Mouse (Mus musculus): ENCODE results near the gene Psmd2. TPM values are rescaled to one million over a fixed set of nuclear protein-coding genes. Genes with fewer than 3 reads are reported as not detected.
A peak's percentile ranks its signal among the peaks of the same experiment; 100 is the strongest.
"Not testable (repeated sequence)": the region's sequence is repeated elsewhere in the genome, so short reads cannot be mapped to it uniquely, and the experiment has no call there.

Gene Psmd2
- total RNA-seq, 2 experiments from 2014 or later = 179 to 195 TPM

DNA sequence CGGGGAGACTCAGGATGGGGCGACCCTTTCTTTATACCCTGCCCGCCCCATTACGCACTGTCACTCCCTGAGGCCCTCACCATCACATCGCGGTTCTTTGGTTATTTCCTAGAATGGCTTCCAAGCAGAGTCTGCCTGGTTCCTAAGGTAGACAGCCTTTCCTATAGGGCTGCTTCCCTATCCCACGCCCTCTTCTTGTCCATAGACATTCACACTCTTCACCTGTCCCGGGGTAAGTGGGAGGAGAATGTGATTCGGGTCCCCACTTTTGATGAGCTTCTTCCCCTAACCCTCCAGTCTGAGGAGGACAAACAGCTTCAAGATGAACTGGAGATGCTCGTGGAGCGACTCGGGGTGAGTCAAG, 477 bp downstream of the Psmd2 start:
- no peak for DNase-seq (ENCODE audit: low spot score in 2 of 2)

DNA sequence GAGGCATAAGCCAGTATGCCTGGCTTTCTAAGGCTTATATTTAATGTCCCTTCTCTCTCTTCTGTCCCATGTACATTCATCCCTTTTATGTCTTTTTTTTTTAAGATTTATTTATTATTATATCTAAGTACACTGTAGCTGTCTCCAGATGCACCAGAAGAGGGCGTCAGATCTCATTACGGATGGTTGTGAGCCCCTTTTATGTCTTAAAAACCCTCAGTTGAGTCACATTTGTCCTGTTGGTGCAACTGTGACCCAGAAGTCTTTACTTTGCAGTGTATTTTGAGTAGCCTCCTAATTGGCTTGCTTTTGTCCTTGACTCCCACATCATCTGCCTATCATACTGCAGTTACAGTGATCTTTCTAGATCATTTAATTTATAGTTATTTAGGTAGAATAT, 1.9 kb downstream of the Psmd2 start:
- DNase-seq (ENCODE audit: low spot score in 2 of 2) = no peak

DNA sequence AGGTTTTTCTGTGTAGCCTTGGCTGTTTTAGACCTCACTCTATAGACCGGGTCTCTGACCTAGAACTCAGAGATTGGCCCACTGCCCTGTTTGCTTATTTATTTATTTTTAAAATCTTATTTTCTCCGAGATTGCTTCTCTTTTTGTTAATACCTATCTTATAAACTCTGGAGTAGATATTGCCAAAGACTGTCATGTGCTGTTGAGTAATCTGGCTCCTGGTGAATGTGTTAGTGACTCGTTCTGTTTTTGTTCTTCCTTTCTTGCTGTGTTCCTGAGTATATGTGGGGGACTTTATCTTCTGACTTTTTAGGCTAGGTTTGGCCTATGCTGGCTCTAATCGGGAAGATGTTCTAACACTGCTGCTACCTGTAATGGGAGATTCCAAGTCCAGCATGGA, 6.2 kb downstream of the Psmd2 start:
- DNase-seq (ENCODE audit: low spot score in 2 of 2) = no peak

DNA sequence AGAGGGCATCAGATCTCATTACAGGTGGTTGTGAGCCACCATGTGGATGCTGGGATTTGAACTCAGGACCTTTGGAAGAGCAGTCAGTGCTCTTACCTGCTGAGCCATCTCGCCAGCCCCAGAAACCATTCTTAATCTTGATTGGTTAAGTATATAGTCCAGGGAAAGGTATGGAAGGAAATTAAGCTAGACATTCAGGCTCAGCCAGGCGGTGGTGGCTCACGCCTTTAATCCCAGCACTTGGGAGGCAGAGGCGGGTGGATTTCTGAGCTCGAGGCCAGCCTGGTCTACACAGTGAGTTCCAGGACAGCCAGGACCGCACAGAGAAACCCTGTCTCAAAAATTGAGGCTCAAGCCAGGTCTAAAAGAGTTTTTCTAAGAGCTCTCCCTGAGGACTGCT, 16.6 kb downstream of the Psmd2 start, which contains the start of gene Eif4g1:
Eif4g1 (plus strand) TSS at position 301 of the 400 bp plus-strand sequence.
- DNase-seq (ENCODE audit: low spot score in 2 of 2) = not testable (repeated sequence)

DNA sequence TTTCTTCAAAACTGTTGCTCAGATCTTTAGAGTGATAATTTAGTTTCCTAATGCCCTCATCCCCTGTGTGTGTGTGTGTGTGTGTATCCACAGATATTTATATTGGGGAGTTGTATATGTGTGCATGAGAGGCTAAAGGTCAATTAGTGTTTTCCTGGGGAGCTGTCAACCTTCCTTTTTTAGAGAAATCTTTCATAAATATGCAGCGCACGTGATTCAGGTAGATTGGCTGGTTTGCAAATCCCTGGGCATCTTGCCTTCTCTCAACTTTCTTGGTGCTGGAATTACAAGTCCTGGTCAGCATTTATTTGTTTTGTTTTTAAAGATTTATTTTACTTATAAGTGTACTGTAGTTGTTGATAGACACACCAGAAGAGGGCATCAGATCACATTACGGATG, 18.8 kb downstream of the Psmd2 start:
- no peak for DNase-seq (ENCODE audit: low spot score in 2 of 2)

DNA sequence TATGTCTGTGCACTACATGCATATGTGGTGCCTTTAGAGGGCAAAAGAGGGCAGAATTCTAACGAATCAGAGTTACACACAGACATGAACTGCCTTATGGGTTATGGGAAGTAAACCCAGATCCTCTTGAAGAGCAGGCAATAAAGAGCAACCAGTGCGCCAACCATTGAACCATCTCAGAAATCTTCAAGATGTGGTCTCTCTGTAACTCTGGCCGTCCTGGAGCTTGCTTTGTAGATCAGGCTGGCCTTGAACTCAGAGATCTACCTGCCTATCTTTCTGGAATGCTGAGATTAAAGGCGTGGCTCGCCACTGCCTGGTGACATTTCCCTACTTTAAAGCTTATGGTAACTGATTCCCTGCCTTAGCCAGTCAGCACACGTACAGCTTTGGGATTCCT, 20.4 kb downstream of the Psmd2 start:
- DNase-seq (ENCODE audit: low spot score in 2 of 2) = no peak

DNA sequence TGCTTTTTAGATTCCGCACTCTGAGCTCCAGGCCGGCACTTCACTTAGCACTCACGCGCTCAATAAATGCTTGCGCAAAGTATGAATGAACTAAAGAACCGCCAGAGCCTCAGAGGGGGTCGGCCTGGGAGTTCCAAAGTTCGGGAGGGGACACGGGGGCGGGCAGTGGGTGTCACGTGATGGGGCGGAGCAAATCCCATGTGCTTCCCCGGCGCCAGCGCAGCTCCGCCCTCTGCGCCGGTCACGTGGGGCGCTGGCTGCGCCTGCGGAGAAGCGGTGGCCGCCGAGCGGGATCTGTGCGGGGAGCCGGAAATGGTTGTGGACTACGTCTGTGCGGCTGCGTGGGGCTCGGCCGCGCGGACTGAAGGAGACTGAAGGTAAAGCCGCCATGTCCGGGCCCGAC, 21.0 kb downstream of the Psmd2 start:
- peak; percentile 95 to 97 for DNase-seq (ENCODE audit: low spot score in 2 of 2)

DNA sequence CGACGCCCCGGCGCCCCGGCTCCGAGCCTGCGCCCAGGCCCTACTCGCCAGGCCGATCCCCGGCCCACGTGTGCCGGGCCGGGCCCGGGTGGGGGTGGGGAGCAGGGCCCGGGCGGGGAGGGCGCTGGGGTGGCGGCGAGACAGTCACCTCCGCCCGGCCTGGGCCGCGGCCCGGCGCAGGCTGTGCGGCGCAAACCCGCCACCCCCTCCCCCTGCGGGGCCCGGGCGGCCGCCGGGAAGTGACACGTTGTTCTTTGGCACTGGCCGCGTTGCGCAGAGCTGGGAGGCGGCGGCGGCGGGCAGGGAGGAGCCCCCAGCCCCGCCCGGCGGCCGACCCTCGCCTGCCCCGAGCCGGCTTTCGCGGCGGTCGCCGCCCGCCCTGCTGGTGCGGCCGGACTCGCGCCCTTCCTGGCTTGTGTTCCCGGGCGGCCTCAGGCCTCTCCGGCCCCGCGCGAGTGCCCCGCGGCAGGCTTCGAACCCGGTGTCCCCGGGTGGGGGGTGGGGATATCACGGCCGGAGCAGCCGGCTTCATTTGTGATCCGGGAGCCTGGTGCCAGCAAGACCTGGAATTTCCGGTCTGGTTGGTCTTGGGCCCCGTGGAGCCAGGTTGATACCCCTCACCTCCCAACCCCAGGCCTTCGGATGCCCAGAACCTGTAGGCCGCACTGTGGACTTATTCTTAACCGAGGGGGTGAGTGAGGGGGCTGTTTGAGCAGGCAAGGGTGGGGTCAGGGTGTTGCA, 21.7 kb downstream of the Psmd2 start:
- DNase-seq (ENCODE audit: low spot score in 2 of 2) = peak; percentile 65 to 70

DNA sequence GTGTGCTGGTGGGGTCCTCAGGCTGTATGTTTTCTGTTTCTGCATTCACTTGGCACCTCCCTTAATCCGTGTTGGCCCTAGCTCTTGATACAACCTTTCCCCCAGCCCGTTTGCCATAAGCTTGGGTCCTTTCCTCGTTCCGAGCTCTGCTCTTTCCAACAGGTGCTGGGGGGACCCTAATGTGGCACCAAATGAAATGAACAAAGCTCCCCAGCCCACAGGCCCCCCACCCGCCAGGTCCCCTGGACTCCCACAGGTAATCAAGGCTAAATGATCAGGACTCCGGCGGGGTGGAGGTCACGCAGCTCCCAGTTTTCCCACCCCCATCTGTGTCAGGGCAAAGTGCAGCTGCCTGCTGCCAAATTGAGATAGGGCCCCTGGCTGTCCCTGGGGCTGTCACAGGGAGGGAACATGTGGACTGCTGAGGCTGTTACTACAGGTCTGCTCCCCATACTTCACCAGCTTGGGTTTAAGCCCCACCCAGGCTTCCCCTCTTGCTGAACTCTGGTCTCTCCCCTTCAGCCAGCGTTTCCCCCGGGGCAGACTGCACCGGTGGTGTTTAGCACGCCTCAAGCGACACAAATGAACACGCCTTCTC, 22.4 kb downstream of the Psmd2 start:
- no peak for DNase-seq (ENCODE audit: low spot score in 2 of 2)

DNA sequence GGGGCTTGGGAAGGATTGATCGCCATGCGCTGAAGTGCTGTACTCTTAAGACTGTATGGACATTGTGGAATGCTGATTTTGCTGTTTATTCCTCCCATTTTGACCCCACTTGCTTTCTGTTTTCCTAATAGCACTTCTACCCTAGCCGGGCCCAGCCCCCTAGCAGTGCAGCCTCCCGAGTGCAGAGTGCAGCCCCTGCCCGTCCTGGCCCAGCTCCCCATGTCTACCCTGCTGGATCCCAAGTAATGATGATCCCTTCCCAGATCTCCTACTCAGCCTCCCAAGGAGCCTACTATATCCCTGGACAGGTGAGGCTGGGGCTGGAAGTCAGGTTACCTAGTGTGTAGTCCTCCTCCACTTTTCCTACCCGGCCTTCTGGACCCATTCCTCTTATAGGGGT, 23.8 kb downstream of the Psmd2 start:
- DNase-seq (ENCODE audit: low spot score in 2 of 2) = no peak

DNA sequence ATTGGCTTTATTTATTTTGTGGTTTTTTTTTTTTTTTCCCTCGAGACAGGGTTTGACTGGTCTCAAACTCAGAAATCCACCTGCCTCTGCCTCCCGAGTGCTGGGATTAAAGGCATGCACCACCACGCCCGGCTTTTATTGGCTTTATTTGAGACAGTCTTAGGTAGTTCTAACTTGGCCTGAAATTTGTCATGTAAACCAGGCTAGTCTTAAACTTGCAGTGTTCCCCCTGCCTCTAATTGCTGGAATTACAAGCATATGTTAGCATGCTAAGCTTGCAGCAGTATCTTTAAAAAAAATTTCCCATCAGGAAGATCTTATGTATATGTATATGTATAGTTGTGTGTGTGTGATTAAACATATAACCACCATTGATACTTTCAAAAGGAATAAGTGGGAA, 25.2 kb downstream of the Psmd2 start:
- no peak for DNase-seq (ENCODE audit: low spot score in 2 of 2)

DNA sequence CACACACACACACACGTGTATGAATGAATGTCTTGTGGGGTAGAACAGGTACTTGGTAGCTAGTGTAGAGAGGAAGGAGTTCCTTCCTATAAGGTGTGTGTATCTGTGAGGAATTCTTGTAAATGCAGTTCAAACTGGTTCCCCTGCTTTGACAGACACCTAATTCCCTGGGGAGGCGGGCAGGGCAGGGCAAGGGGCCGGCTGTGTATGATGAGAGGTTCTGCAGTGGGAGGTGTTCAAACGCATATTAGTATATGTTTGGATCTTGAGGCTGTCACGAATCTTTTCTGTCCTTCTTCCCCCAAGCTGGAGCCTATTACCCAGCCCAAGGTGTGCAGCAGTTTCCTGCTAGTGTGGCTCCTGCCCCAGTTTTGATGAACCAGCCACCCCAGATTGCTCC, 25.9 kb downstream of the Psmd2 start:
- DNase-seq (ENCODE audit: low spot score in 2 of 2) = no peak

DNA sequence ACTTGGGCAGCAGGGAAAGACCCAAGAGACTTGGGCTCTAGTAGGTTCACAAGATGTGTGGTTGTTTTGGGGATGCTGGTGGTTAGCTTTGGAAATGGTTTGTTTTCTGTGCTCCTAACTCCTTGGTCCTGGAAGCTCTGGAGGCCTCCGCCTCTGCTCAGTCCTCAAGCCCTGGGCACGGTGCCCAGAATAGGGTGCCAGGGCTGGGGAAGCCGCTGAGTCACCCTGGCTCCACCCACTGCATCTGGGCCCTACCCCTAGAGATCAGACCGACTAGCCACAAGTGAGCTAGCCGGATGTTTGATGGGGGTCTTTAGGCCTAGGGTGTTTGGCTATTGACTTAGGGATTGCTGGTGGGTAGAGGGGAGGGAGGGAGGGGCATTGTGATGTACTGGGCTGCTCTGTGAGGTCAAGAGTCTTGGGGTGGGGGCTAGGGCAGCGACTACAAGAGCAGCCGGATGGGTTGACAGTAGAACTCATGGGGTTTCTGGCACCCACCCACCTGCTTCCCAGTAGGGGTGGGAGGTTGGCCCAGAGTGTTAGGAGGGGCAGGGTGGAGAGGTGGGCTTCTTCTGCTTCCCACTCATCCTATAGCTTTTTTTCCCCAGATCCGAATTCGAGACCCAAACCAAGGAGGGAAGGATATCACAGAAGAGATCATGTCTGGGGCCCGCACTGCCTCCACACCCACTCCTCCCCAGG, 26.7 kb downstream of the Psmd2 start:
- peak; percentile 63 to 75 for DNase-seq (ENCODE audit: low spot score in 2 of 2)

DNA sequence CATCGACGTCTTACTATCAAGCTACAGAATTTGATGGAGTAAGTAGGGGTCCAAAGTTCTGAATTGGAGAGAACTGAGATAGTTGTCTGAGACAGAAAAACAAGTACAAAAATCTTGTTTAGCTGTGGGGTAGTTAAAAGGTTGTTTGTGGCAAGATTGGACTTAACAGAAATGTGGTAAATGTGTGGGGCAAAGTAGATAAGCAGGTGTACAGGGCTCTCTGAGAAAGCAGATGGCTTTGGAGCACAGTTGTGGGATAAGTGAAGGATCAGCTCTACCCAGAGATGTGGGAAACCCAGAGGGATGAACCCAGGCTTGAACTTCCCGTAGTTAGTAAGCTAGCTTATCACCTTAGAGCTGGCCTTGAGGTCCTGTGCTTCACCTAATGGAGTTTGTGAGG, 39.3 kb downstream of the Psmd2 start:
- DNase-seq (ENCODE audit: low spot score in 2 of 2) = no peak

DNA sequence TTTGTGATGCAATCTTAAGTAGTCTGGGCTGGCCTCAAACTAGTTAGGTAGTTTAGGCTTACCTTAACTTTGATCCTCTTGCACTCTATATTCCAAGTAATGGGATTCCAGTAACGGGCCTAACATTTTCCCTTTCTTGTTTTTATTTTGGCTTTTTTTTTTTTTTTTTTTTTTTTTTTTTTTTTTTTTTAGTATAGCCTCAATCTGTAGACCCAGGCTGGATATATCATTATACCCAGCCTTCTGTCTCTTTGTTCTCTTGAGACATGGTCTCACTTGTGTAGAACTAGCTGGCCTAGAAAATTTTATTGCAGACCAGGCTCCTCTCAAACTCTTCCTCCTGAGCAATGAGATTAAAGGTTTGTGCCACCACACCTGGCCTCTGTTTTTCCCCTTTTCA, 40.2 kb downstream of the Psmd2 start:
- DNase-seq (ENCODE audit: low spot score in 2 of 2) = no peak

DNA sequence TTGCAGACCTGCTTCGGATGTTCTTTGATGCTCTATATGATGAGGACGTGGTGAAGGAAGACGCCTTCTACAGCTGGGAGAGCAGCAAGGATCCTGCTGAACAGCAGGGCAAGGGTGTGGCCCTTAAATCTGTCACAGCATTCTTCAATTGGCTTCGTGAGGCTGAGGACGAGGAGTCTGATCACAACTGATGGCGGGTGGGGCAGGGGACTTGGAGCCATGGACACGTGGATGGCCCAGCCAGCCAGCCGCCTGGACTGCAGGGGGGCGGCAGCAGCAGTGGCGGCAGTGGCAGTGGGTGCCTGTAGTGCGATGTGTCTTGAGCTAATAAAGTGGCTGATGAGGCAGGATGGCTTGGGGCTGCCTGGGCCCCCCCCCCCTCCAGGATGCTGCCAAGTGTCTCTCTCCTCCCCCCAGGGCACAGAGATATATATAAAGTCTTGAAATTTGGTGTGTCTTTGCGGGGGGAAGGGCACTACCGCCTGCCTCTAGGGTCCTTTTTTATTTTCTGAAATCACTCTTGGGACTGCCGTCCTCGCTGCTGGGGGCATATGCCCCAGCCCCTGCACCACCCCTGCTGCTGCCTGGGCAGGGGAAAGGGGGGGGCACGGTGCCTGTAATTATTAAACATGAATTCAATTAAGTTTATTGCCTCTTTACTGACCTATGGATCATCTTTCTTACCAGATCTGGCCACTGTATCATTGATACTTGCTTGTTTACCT, 41.0 kb downstream of the Psmd2 start:
- no peak for DNase-seq (ENCODE audit: low spot score in 2 of 2)

DNA sequence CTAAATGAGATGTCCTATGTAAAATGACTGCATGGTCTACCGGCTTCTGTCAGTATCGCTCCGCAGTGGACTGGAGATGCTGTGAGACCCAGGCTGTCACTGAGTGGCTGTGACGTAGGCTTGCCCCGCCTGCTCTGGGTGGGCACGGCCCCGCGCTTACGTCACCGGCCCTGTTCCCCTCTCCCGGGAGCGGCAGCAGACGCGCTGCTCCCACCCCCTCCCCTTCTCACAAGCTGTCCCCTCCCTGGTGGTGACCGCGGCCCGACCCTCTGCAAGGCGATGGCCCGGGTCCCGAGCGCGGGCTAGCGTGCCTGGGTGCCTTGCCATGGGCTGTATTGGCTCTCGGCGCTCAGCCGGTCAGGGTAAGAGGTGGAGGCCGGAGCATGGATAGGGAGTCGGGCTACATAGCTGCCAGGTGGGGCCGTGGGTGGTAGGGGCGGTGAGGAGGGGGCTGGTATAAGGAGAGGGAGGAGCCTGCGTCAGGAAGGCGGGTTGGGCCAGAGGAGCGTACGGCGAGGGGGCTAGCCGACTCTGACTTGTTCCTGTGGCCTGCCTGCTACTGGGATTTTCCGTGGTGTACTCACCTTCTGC, 41.8 kb downstream of the Psmd2 start, which contains the start of gene Fam131a:
Fam131a (plus strand) TSS at position 131 of the 591 bp plus-strand sequence.
- DNase-seq (ENCODE audit: low spot score in 2 of 2) = peak; percentile 75 to 87

DNA sequence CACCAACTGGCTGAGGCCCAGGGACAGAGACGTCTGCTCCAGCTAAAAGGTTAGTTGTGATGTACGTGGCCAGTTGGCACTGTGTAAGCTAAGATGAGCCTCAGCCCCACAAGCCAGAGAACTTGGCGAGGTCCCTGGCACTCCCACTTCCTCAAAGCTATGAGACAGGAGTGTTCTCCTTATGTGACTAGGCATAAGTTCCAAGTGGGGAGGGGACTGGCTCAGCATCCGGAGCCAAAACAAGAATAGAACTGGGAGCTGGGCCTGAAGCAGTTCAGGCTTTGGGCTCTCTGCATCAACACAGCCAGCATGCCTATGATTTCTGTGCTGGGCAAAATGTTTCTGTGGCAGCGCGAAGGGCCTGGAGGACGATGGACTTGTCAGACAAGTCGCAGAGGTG, 43.3 kb downstream of the Psmd2 start:
- peak in 1 of 2 experiments; percentile 58 for DNase-seq (ENCODE audit: low spot score in 2 of 2)

DNA sequence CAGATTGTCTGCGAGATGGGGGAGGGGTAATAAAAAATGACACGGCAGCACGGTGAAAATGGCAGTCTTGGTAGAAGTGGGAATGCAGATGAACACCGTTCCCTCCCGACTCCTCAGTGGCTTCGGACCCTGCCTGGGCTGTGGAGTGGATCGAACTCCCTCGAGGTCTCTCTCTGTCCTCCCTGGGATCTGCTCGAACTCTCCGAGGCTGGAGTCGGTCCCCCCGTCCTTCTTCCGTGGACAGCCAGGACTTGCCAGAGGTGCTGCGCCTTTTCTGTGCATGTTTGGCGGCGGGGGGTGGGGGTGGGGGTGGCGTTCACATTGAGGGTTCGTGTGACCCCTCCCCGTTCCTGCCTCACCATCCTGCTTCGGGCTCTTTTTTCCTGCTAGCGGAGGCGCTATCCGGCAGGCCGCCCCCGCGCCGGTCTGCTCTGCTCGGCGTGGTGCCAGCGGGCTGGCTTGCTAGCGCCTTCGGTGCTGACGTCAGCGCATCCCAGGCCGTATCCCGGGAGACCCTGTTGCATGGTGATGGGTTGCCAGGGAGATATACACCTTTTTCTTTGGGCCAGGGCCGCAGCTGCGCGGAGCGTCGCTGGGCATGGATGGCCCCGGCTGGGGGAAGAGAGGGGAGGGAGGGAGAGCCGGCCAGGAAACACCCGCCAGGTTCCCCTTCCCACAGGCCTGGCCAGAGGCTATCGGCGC, 44.3 kb downstream of the Psmd2 start:
- peak; percentile 81 to 85 for DNase-seq (ENCODE audit: low spot score in 2 of 2)

DNA sequence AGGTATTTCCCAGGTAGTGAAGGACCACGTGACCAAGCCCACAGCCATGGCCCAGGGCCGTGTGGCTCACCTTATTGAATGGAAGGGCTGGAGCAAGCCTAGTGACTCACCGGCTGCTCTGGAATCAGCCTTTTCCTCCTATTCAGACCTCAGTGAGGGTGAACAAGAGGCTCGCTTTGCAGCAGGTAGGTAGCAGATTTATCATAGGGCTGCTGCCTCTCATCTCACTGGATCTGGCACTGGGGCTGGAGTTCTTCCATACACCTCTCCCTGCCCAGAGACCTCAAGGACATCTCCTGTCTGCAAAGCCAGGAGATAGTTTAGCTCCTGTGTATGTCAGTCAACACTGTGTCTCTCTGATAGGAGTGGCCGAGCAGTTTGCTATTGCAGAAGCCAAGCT, 47.8 kb downstream of the Psmd2 start:
- DNase-seq (ENCODE audit: low spot score in 2 of 2) = no peak

DNA sequence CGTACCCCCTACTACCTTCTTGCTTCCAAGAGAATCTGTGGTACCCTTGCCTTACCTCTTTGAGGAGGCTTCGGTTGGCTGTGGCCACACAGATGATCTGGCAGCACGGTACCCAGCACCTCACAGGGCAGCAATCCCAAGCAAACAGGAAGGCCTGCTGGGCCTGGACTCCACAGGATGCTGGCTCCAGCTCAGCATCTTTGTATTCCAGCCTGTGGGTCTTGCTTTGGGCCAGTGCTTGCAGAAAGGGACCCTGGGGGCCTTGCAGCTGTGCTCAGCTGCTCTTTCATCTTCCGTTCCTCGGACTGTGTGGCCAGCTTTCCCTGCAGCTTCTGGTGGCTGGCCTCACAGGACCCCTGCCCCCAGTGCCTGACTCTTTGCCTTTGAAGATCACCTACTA, 48.6 kb downstream of the Psmd2 start:
- no peak for DNase-seq (ENCODE audit: low spot score in 2 of 2)

All from gastrocnemius, postnatal 4 days (tissue).